Mouse (Mus musculus): ENCODE results near the gene Ppp1r14d. TPM values are rescaled to one million over a fixed set of nuclear protein-coding genes. Genes with fewer than 3 reads are reported as not detected.

The Ppp1r14d gene
- total and polyA plus RNA-seq, 3 experiments, result not detected

DNA sequence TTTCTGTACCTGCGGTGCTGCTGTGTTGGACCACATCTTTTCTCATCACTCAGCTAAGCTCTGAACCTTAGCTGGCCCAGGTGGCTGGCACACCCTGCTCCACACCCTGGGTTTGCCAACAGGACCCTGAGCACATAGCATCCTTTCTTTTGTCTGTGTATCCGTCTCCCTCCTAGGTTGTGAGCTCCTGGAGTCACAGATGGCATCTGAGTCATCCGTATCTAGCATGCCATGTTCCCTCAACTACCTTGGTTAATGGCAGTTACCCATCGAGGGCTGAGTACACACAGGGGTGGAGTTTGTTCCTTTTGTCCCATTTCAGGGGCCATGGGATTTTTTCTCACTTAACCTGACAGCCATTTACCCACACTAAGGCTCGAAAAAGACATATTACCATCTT is 20.7 kb upstream of the Ppp1r14d start:
- H3K79me2 ChIP-seq (replicated peaks; ENCODE audit: control insufficient read depth, insufficient read depth, low read length), result no peaks in the 10 kb centered on the region
- H3K4me1 ChIP-seq (ENCODE audit: control insufficient read depth, insufficient read depth, low read length), result peaks cover 1% of the 10 kb centered on the region; the same call in 1 of the 2 replicates
- H3K4me3 ChIP-seq, result no peak overlapping the region
- DNase-seq, result no peak
- no peak overlapping the region for H3K27ac ChIP-seq
- intact Hi-C loops (cut with DNase I), result loop anchor here (2.0 kb wide), 1 partner anchor 164 kb away; no protein-coding TSS in a partner anchor
- H3K27me3 ChIP-seq (ENCODE audit: control insufficient read depth, insufficient read depth, low read length), result no peaks in the 10 kb centered on the region
- TF ChIP-seq CTCF (IDR thresholded peaks at IDR 0.05) (no peak), EP300 (IDR thresholded peaks at IDR 0.05; ENCODE audit: insufficient read depth, low read depth, low read length) (no peak), POLR2A (IDR thresholded peaks at IDR 0.05; ENCODE audit: insufficient read depth, low read depth, low read length) (no peak)
- H3K36me3 ChIP-seq (ENCODE audit: control insufficient read depth, insufficient read depth, low read length), result no peaks in the 10 kb centered on the region
- H3K9ac ChIP-seq (ENCODE audit: low read depth, low read length), result no peak overlapping the region
- 61% methylated on average over 5 of the region's 5 CpGs for WGBS

DNA sequence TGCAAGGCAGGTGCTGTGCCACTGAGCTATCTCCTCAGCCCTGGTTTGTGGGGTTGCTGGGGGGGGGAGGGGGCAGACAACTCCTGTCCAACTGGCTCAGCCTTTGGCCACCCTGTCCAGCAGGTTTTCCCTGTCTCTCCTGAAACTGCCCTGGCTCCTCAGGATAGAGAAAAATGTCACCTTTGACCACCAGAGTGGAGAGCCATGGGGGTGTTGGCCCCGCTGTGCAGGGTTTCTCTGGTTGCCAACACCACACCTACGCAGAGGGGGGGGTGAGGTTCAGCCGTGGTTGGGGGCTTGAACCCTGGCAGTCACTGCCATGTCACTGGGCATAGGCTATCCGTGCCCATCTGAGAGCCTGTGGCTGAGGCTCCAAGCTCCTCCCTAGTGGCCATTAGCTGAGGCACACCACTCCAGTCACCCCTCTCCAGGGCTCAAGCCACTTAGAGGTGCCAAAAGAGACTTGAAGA is 19.9 kb upstream of the Ppp1r14d start:
- no peaks in the 10 kb centered on the region for H3K36me3 ChIP-seq (ENCODE audit: control insufficient read depth, insufficient read depth, low read length)
- H3K9ac ChIP-seq (ENCODE audit: low read depth, low read length), result no peak overlapping the region
- intact Hi-C loops (cut with DNase I), result loop anchor here (2.0 kb wide), 1 partner anchor 165 kb away; no protein-coding TSS in a partner anchor
- no peak overlapping the region for H3K4me3 ChIP-seq
- WGBS, result 73% methylated on average over 4 of the region's 4 CpGs
- TF ChIP-seq POLR2A (IDR thresholded peaks at IDR 0.05; ENCODE audit: insufficient read depth, low read depth, low read length), result no peak
- no peak for TF ChIP-seq EP300 (IDR thresholded peaks at IDR 0.05; ENCODE audit: insufficient read depth, low read depth, low read length)
- TF ChIP-seq CTCF (IDR thresholded peaks at IDR 0.05), result no peak
- no peak overlapping the region for H3K27ac ChIP-seq
- H3K79me2 ChIP-seq (replicated peaks; ENCODE audit: control insufficient read depth, insufficient read depth, low read length), result no peaks in the 10 kb centered on the region
- DNase-seq, result no peak
- peaks cover 1% of the 10 kb centered on the region; the same call in 1 of the 2 replicates for H3K4me1 ChIP-seq (ENCODE audit: control insufficient read depth, insufficient read depth, low read length)
- H3K27me3 ChIP-seq (ENCODE audit: control insufficient read depth, insufficient read depth, low read length), result no peaks in the 10 kb centered on the region

DNA sequence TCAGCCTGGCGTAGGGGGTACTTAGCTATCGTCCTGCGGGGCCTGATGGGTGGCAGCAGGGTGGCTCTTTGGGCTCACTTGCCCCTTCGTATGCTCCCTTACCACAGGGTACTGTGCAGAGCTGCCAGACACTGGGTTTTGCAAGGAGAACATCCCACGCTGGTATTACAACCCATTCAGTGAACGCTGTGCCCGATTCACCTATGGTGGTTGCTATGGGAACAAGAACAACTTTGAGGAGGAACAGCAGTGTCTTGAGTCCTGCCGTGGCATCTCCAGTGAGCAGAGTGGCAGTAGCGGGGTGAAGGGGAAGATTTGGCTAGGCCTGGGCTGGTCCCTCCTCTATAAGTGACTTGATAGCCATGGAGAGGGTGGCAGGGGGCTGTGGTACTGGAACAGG is 18.2 kb upstream of the Ppp1r14d start:
- TF ChIP-seq EP300 (IDR thresholded peaks at IDR 0.05; ENCODE audit: insufficient read depth, low read depth, low read length) (no peak), CTCF (IDR thresholded peaks at IDR 0.05) (no peak), POLR2A (IDR thresholded peaks at IDR 0.05; ENCODE audit: insufficient read depth, low read depth, low read length) (no peak)
- Histone ChIP-seq H3K36me3 (ENCODE audit: control insufficient read depth, insufficient read depth, low read length) (no peaks in the 10 kb centered on the region), H3K27ac (no peak overlapping the region), H3K4me3 (no peak overlapping the region), H3K27me3 (ENCODE audit: control insufficient read depth, insufficient read depth, low read length) (no peaks in the 10 kb centered on the region), H3K4me1 (ENCODE audit: control insufficient read depth, insufficient read depth, low read length) (peaks cover 1% of the 10 kb centered on the region; the same call in 1 of the 2 replicates), H3K79me2 (replicated peaks; ENCODE audit: control insufficient read depth, insufficient read depth, low read length) (no peaks in the 10 kb centered on the region), H3K9ac (ENCODE audit: low read depth, low read length) (no peak overlapping the region)
- no peak for DNase-seq
- WGBS, result 81% methylated on average over 9 of the region's 9 CpGs
- intact Hi-C loops (cut with DNase I), result no loop called here

DNA sequence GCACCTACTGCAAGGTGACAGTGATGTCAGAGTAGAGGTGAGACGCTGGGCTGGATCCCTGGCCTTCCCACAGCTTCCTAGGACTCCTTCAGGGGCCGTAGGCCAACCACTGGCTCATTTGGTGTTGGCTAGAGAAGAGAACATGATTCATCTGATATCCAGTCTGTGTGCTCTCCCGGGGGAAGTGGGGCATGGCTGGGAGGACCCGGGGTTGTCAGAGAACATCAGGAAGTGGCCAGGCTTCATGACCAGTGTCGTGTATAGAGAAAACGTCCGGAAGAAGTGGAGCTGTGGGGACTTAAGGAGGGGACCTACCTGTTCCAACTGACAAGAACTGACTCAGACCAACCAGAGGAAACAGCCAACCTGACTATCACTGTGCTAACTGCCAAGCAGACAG is 15.5 kb upstream of the Ppp1r14d start:
- no peak for DNase-seq
- Histone ChIP-seq H3K4me1 (ENCODE audit: control insufficient read depth, insufficient read depth, low read length) (no peaks in the 10 kb centered on the region), H3K27me3 (ENCODE audit: control insufficient read depth, insufficient read depth, low read length) (no peaks in the 10 kb centered on the region), H3K4me3 (no peak overlapping the region), H3K27ac (no peak overlapping the region), H3K9ac (ENCODE audit: low read depth, low read length) (no peak overlapping the region), H3K79me2 (replicated peaks; ENCODE audit: control insufficient read depth, insufficient read depth, low read length) (no peaks in the 10 kb centered on the region), H3K36me3 (ENCODE audit: control insufficient read depth, insufficient read depth, low read length) (no peaks in the 10 kb centered on the region)
- 55% methylated on average over 7 of the region's 7 CpGs for WGBS
- intact Hi-C loops (cut with DNase I), result no loop called here
- TF ChIP-seq CTCF (IDR thresholded peaks at IDR 0.05), result no peak
- TF ChIP-seq EP300 (IDR thresholded peaks at IDR 0.05; ENCODE audit: insufficient read depth, low read depth, low read length), result no peak
- no peak for TF ChIP-seq POLR2A (IDR thresholded peaks at IDR 0.05; ENCODE audit: insufficient read depth, low read depth, low read length)

DNA sequence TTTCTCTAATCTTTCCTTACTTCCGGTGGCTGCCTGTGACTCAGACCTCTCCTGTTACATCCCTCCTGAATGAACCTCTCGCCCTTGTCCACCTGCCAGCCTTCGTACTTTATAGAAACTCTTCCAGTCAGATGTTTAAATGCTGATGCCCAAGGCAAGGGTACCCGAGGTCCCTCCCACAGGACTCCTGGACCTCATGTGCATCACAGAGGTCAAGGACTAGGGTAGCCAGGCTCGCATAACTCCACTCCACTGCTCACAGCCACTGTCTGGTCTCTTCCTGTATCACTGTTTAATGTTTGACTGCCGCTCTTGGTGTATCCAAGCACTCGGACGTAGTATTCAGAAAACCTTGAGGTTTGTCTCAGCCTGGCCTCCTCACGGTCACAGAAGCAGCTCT is 12.8 kb upstream of the Ppp1r14d start:
- no peak overlapping the region for H3K27ac ChIP-seq
- intact Hi-C loops (cut with DNase I), result no loop called here
- 49% methylated on average over 9 of the region's 9 CpGs for WGBS

DNA sequence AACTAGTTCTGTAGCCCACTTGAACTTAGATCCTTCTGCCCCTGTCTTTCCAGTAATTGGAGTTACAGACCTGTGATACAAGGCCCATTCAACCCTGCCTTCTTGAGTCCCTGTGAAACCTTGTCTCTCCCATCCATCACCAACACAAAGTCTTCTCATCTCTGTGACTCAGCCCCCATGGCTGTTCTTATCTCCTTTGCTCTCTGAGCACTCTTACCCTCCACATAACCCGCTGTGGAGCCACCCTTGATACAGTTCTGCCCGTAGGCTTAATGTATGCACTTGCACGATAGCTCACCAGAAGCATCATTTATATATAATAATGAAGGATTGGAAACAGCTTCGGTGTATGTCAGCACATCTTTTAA is 11.1 kb upstream of the Ppp1r14d start:
- intact Hi-C loops (cut with DNase I), result no loop called here
- H3K4me3 ChIP-seq, result no peak overlapping the region

More for the DNA sequence above, 12.8 kb upstream of the Ppp1r14d start:
- DNase-seq, result no peak
- no peaks in the 10 kb centered on the region for H3K4me1 ChIP-seq (ENCODE audit: control insufficient read depth, insufficient read depth, low read length)
- peaks cover 4% of the 10 kb centered on the region for H3K27me3 ChIP-seq (ENCODE audit: control insufficient read depth, insufficient read depth, low read length)
- no peaks in the 10 kb centered on the region for H3K36me3 ChIP-seq (ENCODE audit: control insufficient read depth, insufficient read depth, low read length)
- no peak overlapping the region for H3K9ac ChIP-seq (ENCODE audit: low read depth, low read length)
- no peak for TF ChIP-seq CTCF (IDR thresholded peaks at IDR 0.05)
- TF ChIP-seq EP300 (IDR thresholded peaks at IDR 0.05; ENCODE audit: insufficient read depth, low read depth, low read length), result no peak
- no peak overlapping the region for H3K4me3 ChIP-seq
- H3K79me2 ChIP-seq (replicated peaks; ENCODE audit: control insufficient read depth, insufficient read depth, low read length), result no peaks in the 10 kb centered on the region

More for the DNA sequence above, 11.1 kb upstream of the Ppp1r14d start:
- WGBS, result 84% methylated on average over 4 of the region's 4 CpGs
- H3K27ac ChIP-seq, result no peak overlapping the region
- no peak overlapping the region for H3K9ac ChIP-seq (ENCODE audit: low read depth, low read length)
- no peaks in the 10 kb centered on the region for H3K36me3 ChIP-seq (ENCODE audit: control insufficient read depth, insufficient read depth, low read length)
- H3K27me3 ChIP-seq (ENCODE audit: control insufficient read depth, insufficient read depth, low read length), result peaks cover 11% of the 10 kb centered on the region
- no peak for DNase-seq
- TF ChIP-seq CTCF (IDR thresholded peaks at IDR 0.05) (no peak), EP300 (IDR thresholded peaks at IDR 0.05; ENCODE audit: insufficient read depth, low read depth, low read length) (no peak), POLR2A (IDR thresholded peaks at IDR 0.05; ENCODE audit: insufficient read depth, low read depth, low read length) (no peak)
- no peaks in the 10 kb centered on the region for H3K4me1 ChIP-seq (ENCODE audit: control insufficient read depth, insufficient read depth, low read length)
- H3K79me2 ChIP-seq (replicated peaks; ENCODE audit: control insufficient read depth, insufficient read depth, low read length), result no peaks in the 10 kb centered on the region

Measured in heart, adult 2 months (tissue).